Mouse (Mus musculus) heart, adult 8-10 months (tissue): ENCODE results near the gene Dna2. TPM values are rescaled to one million over a fixed set of nuclear protein-coding genes. Genes with fewer than 3 reads are reported as not detected.

Experiments used
- DNase-seq: peaks from one replicate; pipeline ENCODE4 v3.0.0; 2022; ENCODE audit warnings: low spot score
- total RNA-seq, 4 experiments: library from RNA; stranded (reverse); gene quantifications; 2 replicates each; pipeline ENCODE4 v1.2.4; 2022

Gene Dna2
- total RNA-seq, 4 experiments from 2014 or later = 0.38 to 0.66 (median 0.57) TPM

DNA sequence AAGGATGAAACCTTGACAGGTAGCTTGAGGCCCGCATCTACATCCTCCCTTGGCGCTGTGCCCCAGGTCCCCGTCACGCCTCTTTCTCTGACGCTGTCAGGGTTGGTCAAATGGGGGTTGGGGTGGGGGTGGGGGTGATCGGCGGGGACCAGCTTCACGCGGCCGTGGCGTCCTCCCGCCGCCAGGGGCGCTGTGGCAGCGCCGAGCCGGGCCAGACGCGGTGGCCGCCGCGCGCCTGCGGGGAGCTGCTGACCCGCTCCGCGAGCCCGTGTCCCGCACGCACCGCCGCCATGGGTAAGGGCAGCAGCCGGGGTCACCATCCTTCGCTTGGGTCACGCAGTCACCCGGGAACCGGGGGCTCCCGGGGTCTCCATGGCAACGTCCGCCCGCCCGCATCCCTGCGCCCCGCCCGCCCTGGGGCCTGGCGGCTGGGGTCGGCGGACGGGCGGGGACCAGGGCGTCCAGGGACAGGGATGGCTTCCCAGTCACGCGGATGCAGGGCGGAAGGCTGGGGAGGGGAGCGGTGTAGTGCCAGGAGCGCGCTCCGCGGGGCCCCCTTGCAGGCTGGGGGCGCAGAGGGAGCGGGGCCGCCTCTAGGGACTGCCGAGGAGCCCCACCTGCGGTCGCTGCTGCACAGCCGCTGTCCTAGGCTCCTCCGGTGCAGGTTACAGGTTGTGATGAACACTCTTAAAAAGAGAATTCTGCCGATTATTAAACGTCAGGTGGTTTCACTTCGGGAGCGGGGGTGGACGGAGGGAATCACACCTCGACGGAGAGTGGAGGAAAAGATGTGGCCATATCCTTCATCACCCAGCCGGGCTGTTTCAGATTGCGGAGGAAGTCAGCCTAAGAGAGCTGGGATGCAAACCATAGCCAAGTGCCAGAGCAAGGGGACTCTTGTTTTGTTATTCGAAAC is 33.5 kb downstream of the Dna2 start, which contains the start of gene Rufy2:
TSS of gene Rufy2 (plus strand) at position 185 of the 916 bp plus-strand sequence.
- DNase-seq = peak; percentile 72

DNA sequence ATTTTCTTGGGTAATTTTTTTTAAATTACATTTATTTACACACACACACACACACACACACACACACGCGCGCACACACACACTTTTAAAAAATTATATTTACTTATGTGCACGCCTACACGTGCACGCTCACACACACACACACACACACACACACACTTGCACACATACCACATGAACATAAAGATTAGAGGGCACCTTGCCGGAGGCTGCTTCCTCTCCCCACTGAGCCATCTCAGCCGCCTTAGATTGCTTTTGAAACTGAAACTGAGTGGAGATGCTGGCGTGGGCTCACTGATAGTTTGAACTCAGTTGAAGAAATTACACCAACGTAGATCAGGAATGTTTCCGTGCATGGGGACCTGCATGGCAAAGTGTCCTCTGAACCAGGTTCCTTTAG is 37.2 kb downstream of the Dna2 start:
- DNase-seq = no peak

DNA sequence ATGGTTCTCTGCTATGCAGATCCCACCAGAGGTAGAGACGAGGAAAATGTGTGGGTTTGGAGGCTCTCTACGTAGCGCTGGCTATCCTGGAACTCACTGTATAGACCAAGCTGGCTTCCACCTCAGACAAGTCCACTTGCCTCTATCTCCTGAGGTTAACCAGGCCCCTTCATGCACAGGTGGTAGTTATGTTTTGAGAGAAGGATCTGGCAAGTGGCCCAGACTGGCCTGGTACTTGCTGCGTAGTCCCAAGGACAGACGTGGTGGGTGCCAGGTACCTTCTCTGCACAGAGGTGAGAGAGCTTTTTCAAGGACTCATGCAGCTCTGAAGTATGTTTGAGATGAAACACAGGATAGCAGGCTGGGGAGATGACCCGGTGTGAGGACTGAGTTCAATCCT is 37.7 kb downstream of the Dna2 start:
- DNase-seq = no peak

DNA sequence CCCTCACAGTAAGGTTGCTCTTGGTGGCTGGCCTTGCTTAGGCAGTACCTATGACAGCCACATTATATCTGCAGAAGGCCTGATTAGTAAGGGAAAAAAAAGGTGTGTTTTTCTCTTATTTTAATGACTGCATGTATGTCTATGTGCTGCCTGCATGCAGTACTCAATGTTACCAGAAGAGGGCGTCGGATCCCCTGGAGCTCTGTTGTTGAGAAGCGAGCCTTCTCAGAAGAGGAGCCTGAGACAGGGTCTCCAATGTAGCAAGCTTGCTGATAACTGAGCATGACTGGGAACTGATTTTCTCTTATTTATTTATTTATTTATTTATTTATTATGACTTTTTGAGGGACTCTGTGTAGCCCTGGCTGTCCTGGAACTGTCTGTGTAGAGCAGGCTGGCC is 40.5 kb downstream of the Dna2 start:
- no peak for DNase-seq

DNA sequence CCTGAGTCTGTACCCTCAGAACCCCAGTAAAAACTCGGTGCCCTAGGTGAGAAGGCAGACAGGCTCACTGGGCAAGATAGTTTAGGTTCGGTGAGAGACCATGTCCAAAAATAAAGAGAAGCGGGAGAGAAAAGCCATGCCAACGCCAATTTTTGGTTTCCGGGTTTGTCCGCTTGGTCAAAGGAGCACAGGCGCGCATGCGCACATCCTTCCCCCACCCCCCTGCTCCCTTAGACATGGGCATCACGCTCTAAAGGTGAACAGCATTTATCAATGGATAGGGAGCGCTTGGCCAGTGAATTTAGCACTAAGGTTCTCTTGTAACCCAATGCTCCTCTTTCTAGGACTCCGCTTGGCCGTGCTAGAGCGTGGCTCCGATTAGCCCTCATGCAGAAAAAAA is 43.8 kb downstream of the Dna2 start:
- DNase-seq = no peak

DNA sequence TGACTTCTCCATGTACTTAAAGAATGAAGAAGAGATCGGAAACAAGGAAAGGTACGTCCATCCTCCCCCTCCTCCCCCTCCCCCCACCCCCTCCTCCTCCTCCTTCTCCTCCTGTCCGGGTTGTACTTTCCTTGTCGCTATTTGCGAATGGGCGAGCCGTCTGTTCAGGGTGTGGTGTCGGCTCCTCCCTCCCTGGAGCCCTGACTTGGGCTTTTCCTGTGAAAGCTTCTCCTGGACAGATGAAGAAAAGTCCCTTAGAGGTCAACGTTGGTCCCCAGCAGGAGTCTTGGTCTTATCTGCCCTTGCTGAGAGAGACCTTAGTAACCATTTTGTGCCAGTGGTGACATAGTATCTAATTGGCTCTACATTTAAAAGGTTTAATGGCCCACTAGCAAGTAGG is 47.2 kb downstream of the Dna2 start:
- no peak for DNase-seq

DNA sequence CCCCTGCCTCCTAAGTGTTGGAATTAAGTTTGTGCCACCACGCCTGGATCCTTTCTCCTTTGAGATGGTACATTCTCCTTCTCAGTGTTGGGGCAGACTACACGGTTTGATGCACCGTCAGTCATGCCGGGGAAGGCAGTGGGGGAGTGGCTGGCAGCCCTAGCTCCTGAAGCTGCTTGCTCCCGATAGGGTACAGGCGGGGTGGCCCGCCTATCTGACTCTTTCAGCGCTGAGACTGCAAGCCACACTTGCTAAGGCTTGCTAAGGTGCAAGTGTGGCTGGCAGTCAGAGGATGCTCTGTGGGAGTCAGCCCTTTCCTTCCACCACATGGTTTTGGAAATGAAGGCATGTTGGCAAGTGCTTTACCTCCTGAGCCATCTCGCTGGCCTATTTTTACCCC is 53.8 kb downstream of the Dna2 start:
- no peak for DNase-seq

DNA sequence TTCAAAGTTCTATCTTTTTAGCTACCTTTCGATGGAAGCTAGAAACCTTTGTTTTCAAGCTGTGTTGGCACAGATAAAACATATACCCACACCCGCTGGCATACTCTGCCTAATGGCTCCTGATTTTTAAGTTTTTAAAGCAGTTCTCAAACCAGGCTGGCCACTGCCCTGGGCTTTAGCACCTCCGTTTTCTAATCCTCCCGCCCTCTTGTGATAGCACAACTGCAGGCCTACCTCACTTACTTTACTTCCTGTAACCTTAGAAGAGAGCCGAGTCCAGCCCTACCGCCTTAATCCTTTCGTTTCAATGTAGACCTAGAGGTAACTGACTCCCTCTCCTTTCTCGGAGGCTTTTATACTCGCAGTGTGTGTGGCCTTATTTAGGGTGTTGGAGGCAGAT is 56.4 kb downstream of the Dna2 start:
- DNase-seq = no peak

DNA sequence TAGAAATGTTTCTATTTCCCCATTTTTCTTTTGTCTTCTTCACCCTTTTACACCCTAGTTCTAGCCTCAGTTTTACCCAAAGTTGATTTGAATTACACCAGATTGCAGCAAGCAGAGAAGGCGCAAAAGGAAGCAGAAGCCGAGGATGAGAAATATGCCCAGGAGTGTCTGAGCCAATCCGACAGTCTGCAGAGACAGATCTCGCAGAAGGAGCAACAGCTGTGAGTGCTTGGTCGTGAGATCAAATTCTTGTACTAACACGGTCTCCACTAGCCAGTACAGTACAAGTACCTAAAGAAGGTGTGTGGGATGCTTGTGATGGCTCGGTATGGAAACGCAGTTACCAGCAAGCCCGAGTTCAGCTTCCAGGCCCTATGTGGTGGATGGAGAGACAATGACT is 57.7 kb downstream of the Dna2 start:
- no peak for DNase-seq

DNA sequence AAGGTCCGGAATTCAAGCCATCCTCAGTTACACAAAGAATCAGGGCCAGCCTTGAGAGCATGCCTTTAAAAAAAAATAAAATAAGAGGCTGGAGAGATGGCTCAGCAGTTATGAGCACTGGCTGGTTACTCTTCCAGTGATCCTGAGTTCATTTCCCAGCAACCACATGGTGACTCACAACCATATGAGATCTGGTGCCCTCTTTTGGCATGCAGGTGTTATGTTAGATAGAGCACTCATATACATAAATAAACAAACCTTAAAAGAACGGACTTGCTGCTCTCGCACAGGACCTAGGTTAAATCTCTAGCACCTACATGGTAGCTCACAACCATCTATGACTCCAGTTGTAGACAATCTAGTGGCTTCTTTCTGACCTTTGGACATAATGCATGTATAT is 61.4 kb downstream of the Dna2 start:
- no peak for DNase-seq

DNA sequence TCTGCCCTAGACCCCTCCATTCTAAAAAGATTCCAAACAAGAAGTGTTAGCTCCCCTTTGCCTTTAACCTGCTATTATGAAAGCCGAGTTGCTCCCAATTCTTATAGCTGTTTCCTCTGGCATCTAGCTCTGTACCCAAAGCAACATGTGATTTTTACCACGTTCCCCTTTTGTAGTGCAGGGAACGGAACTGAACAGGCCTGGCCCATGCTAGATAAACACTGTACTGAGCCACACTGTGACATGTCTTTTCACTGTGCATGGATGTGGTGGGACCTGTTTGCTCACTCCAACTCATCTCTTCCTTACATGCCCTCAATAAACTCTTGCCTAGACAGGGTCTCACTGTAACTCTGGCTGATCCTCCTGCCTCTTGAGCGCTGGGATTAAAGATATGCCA is 63.4 kb downstream of the Dna2 start:
- DNase-seq = no peak

DNA sequence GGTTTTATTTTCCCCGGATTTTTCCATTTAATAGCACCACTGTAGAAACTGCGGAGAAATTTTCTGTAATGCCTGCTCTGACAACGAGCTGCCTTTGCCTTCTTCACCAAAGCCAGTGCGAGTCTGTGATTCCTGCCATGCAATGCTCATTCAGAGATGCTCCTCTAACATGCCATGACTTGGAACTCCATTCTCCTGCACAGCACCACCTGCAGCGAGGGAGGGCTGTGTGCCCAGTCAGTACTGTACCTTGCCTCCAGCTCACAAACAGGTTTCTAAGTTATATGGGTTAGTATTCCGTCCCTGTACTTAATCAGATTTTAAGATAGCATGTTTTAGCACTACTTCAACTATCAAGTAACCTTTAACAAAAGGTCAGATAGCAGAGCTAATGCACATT is 64.7 kb downstream of the Dna2 start:
- no peak for DNase-seq

DNA sequence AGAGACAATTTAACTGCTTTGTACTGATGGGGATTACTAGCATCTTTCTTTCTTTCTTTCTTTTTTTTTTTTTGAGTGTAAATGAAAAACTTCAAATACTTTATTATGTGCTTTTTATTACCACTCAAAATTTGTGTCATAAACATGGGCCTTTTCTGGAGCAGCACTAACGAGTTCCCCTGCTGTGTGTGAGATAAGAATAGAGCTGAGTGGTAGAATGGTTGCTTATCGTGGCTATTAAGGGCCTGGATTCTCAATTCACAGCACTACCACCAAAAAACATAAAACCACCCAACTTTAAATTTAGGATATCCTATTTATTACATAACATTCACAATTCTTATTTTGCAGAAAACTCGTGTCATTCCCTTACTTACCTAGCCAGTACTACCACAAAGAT is 66.7 kb downstream of the Dna2 start:
- DNase-seq = no peak

DNA sequence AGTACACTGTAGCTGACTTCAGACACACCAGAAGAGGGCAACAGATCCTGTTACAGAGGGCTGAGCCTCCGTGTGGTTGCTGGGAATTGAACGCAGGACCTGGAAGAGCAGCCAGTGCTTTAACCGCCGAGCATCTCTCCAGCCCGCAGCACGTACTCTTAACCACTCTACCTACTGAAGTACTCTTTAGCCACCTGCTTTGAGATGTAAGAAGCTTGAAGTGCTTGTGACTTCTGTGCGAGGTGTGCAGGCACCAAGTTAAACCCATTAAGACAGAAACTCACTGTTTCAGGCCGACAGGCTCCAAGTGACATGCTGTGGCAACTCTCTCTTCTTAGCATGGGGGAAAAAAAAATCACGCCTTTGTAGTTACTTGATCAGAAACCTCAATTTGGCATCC is 67.3 kb downstream of the Dna2 start:
- DNase-seq = no peak

DNA sequence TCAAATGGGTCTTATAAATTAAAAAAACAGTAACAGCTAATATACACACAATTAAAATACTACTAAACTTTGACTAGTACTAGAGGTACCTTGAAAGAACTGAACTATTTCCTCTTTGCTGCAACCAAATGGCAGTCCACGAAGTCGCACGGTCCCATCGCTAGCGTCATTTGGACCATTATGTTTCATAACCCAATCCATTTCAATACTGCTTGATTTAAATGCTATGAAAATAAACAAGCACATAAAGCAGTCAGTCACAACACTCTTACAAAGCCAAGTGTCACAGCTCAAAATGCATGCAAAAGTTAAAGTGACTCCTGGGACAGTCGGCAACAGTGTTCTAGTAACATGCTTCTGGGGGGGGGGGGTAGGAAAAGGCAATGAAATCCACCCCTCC is 72.5 kb downstream of the Dna2 start:
- no peak for DNase-seq

DNA sequence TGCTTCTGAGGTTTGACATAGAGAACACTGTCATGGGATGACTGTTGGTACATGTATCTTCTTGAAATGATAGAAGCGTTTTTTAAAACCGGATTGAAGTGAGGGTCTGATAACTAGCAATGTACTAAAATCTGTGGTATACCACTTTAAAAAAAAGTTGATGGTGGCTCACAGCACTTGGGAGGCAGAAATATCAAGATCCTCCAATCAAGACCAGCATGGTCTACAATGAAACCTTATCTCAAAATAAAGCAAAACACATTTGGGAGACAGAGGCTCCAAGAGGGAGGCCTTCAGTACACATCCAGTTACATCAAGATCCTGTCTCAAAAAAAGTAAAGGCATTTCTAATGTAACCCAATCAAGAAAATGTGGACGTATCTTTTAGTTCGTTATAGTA is 74.9 kb downstream of the Dna2 start:
- DNase-seq = no peak

DNA sequence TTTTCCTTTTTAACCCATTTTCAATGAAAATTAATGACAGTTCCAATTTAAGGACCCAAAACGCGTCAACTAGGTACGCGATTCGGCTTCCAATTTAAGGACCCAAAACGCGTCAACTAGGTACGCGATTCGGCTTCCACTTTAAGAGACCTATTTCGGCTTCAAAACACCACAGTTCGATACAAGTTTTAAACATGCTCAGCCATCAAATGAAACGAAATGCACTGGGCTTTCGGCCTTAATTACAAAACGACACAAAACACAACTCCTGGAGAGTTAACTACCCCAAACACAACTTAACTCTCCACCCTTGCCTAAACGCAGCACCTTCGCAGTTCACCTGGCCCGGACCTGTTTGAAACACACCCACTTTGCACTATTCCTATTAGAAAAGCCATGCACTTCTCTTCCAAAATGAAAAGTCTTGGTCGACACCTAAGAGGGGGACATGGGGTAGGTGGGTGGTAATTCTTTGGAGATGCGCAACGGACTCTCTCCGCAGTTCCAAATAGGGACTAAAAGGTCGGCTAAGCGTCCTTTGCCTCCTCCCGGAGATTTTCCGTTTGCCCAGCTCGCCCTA is 75.8 kb downstream of the Dna2 start:
- DNase-seq = no peak

DNA sequence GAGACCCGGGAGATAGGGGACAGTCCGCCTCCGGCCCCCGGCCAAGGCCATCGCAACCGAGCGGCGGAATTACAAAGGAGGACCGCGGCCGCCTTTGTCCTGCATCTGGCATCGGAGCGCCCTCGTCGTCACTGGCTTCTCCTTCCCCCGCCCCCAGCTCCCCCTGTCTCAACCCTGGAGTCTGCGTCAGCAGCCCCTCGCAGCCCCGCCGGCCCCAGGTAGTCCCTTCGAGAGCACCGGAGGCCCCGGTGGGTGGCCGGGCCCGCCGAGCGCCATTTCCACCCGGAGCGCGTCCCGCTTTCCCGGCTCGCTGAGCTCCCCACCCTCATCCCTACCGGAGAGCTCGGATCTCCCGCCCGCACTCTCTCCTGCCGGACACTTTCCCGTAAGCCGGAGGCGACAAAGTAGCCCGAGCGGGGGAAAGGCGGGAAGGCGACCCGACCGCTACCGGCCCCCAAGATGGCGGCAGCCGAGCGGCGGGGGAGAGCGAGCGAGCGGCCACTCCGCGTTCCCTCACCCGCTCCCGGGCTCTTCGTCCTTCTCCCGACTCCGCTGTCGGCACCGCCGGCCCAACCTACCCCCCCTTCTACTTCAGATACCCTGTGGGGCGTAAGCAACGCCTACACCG is 76.4 kb downstream of the Dna2 start:
- DNase-seq = peak; percentile 50

Other genes starting within 250 kb of the Dna2 start
- gene Stox1, start 220.9 kb upstream of the Dna2 start, total RNA-seq = under 1 TPM; 0.60 to 0.95 (median 0.77) TPM
- 10 to 100 TPM; 43.1 to 52.2 (median 47.1) TPM for gene Ccar1, start 154.7 kb upstream of the Dna2 start, total RNA-seq
- 1 to 10 TPM; 4.2 to 8.8 (median 6.8) TPM for gene Tet1, start 38.0 kb upstream of the Dna2 start, total RNA-seq
- 10 to 100 TPM; 23.4 to 29.5 (median 23.9) TPM for gene Slc25a16, start 26.4 kb upstream of the Dna2 start, total RNA-seq
- 10 to 100 TPM in 2 of 4 experiments, 1 to 10 TPM in 2; 6.4 to 10.8 (median 9.6) TPM for gene Rufy2, start 33.2 kb downstream of the Dna2 start, total RNA-seq
- gene Hnrnph3, start 77.2 kb downstream of the Dna2 start, total RNA-seq = 10 to 100 TPM; 28.4 to 38.8 (median 30.2) TPM
- 10 to 100 TPM in 2 of 4 experiments, 1 to 10 TPM in 2; 8.9 to 13.2 (median 10.3) TPM for gene Pbld2, start 77.3 kb downstream of the Dna2 start, total RNA-seq
- gene Pbld1, start 113.1 kb downstream of the Dna2 start, total RNA-seq = 1 to 10 TPM; 1.0 to 2.8 (median 2.0) TPM
- gene Atoh7, start 152.6 kb downstream of the Dna2 start, total RNA-seq = not detected